ENCODE assay signal across 8 mouse cellular contexts in the genomic region with DNA sequence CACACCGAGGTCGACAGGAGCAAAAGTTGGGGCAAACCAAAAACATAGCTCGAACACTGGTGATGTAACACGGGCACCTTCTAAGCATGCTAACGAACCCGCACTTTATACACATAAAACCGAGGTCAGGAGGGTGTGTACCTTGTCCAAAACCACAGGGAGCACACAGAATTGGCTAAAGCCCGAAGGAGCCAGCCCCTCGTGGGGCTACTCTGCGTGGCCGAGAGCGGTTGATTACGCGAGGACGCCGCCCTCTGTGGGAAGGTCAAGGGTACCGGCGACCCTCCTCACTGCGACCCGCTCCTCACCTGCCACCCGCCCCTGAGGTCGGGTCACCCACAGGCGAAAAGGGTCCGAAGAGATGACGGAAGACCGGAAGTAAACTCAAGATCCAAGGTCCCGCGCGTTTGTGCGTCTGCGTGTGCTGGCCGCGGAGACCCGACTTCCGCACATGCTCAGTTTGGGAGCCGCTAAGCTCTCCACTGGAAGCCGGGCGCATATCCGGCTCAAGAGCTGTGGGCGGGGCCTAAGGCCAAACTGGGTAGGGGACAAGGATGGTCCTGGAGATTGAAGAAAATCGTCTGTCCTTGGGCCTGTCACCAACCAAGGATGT. TPM values are rescaled to one million over a fixed set of nuclear protein-coding genes. Genes with fewer than 3 reads are reported as not detected.
DNase-seq lines count a peak whose midpoint lies in the region; ATAC-seq lines count a peak whose summit lies in the region.

TSS of gene Trappc12 (minus strand) at position 452 of the 613 bp plus-strand sequence.

- H3K9ac ChIP-seq in hindbrain, embryonic 15.5 days: peak within 1 kb of the TSS; percentile 90

- peak within 1 kb of the TSS; percentile 77 for H3K27ac ChIP-seq in hindbrain, embryonic 15.5 days (replicated peaks)

- peaks cover 19% of the 10 kb centered on the region; the same call in 1 of the 2 replicates for H3K36me3 ChIP-seq in hindbrain, embryonic 15.5 days

- peaks cover 55% of the 10 kb centered on the region for H3K4me1 ChIP-seq in hindbrain, embryonic 15.5 days (replicated peaks)

- peak; percentile 91 for ATAC-seq in hindbrain, embryonic 15.5 days (ENCODE audit: low FRiP score, low read depth)

- no peaks in the 10 kb centered on the region for H3K9me3 ChIP-seq in hindbrain, embryonic 15.5 days

- H3K4me3 ChIP-seq in hindbrain, embryonic 15.5 days: peak within 1 kb of the TSS; percentile 97

- DNase-seq in T-cell, adult 2 months (ENCODE audit: low spot score): peak; percentile 84
- peak; percentile 80 to 84 for DNase-seq in cerebellum, postnatal 36 days
- peak; percentile 74 to 84 for DNase-seq in frontal cortex, postnatal 36 days (ENCODE audit: low spot score in 2 of 2)
- peak; percentile 78 for DNase-seq in left cerebral cortex, adult 11 months (ENCODE audit: low spot score)
- peak; percentile 91 to 93 for DNase-seq in lung, postnatal 4 days
- peak; percentile 89 for DNase-seq in retina, postnatal 7 days (ENCODE audit: low read depth, low spot score)
- peak; percentile 57 for DNase-seq in urinary bladder, adult 2 months (ENCODE audit: low spot score)

- no peaks in the 10 kb centered on the region for H3K27me3 ChIP-seq in hindbrain, embryonic 15.5 days

- 1% methylated on average over 41 of the region's 41 CpGs for WGBS in hindbrain, embryonic 15.5 days

- peak within 1 kb of the TSS; percentile 80 for H3K4me2 ChIP-seq in hindbrain, embryonic 15.5 days

RNA-seq across cellular contexts. Expression of gene Trappc12, which starts in this region (rescaled TPM):
- polyA plus RNA-seq in hindbrain, embryonic 15.5 days (2015; fragmentation: Nextera tagmentation; extraction: Ambion mirVana): 40.2 and 43.1 TPM in 2 replicates
- 37.5 and 41.7 TPM in 2 replicates for polyA plus RNA-seq in urinary bladder, adult 2 months (2012; rRNA removed)

Comparison
In these comparisons a context has a peak if more than half of its experiments do, and no peak if none do; other contexts are left out.
1. Peak in every context shown above with its lines: DNase-seq, ATAC-seq, H3K4me3 ChIP-seq and H3K27ac ChIP-seq.